Mouse (Mus musculus) midbrain, embryonic 13.5 days (tissue): ENCODE measurements around the gene Ero1l. TPM values are rescaled to one million over a fixed set of nuclear protein-coding genes. Genes with fewer than 3 reads are reported as not detected.

Source experiments
- ATAC-seq: fragments of 200-750 bp; cut with Nextera tagmentation; 2 replicates; pipeline ENCODE4 v1.8.0; 2017; ENCODE audit warnings: mild to moderate bottlenecking, moderate TSS enrichment, moderate library complexity
- H3K27ac ChIP-seq: fragments of 300-500 bp; sonication (generic); 2 replicates; pipeline ENCODE4 v1.5.1; 2015; ENCODE audit warnings: inconsistent platforms, mild to moderate bottlenecking, moderate library complexity
- H3K27me3 ChIP-seq: fragments of 300-500 bp; sonication (generic); 2 replicates; pipeline ENCODE4 v1.6.1; 2015; ENCODE audit warnings: mild to moderate bottlenecking, inconsistent platforms
- H3K36me3 ChIP-seq: fragments of 300-500 bp; sonication (generic); 2 replicates; pipeline ENCODE4 v1.6.1; 2015; ENCODE audit warnings: mild to moderate bottlenecking, inconsistent platforms
- H3K4me1 ChIP-seq: fragments of 300-500 bp; sonication (generic); replicated peaks from 2 replicates; pipeline ENCODE4 v1.6.1; 2015; ENCODE audit warnings: inconsistent platforms
- H3K4me2 ChIP-seq: fragments of 300-500 bp; sonication (generic); replicated peaks from 2 replicates; pipeline ENCODE4 v1.6.1; 2015; ENCODE audit warnings: moderate library complexity, mild to moderate bottlenecking, inconsistent platforms
- H3K4me3 ChIP-seq: fragments of 300-500 bp; sonication (generic); replicated peaks from 2 replicates; pipeline ENCODE4 v1.5.1; 2015; ENCODE audit warnings: mild to moderate bottlenecking, inconsistent platforms
- H3K9ac ChIP-seq: fragments of 300-500 bp; sonication (generic); replicated peaks from 2 replicates; pipeline ENCODE4 v1.6.1; 2015; ENCODE audit warnings: mild to moderate bottlenecking, inconsistent platforms
- H3K9me3 ChIP-seq: fragments of 300-500 bp; sonication (generic); 2 replicates; pipeline ENCODE4 v1.6.1; 2016; ENCODE audit warnings: mild to moderate bottlenecking, inconsistent platforms
- WGBS: fragments of 180-500 bp; shearing (Covaris S2); methylation state at CpG from one replicate; pipeline ENCODE4 v1.1.7; 2015; 5-methylcytosine and 5-hydroxymethylcytosine counted together
- polyA plus RNA-seq: library from polyadenylated mRNA; unstranded; fragments of >200 nt; fragmentation: Nextera tagmentation; extraction: Ambion mirVana; gene quantifications from 2 replicates; pipeline ENCODE4 v1.2.1, GENCODE M21; 2015

The Ero1l gene
- polyA plus RNA-seq = 29.4 and 33.7 TPM in 2 replicates

DNA sequence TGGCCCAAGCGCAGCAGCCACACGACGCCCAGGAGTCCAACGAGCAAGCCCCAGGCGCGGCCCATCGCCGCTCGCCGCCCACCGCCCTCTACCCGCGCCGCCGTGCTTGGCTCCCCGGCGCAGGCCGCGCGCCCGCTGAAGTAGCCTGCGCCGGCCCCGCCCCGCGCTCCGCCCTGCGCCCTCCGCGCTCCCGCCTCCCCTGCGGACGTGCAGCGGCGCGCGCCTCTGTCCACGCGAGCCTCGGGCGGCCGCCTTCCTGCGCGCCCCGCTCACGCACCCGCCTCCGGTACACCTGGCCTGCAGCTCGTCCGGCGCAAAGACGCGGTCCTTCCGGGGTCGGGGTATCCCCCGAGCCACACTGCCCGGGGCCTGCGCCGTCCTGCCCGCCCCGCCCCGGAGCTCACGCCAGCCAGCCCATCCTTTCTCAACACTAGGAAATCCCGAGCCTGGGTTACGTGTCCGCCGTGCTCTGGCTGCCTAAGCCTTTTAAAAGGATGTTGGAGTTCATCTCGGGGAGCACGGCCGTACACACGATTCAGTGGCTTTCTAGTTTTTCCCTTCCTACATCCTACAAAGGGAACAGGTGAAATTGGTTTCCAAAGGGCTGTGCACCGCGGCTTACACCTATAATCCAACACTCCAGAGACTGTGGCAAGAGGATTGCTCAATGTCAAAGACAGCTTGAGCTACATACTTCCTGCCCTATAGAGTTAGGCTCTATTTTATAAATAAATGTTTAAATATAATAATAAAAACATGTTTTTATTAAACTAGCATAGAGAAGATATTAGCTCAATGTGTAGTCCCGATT lies at the start of gene Ero1l:
Ero1l (minus strand) TSS at position 346 of the 811 bp plus-strand sequence.
- Histone ChIP-seq H3K9me3 (no peaks in the 10 kb centered on the region), H3K4me1 (peaks cover 27% of the 10 kb centered on the region), H3K9ac (peak within 1 kb of the TSS; percentile 96), H3K27ac (peak within 1 kb of the TSS; percentile 93), H3K36me3 (no peaks in the 10 kb centered on the region), H3K4me2 (peak within 1 kb of the TSS; percentile 69), H3K4me3 (peak within 1 kb of the TSS; percentile 91), H3K27me3 (no peaks in the 10 kb centered on the region)
- WGBS = 2% methylated on average over 65 of the region's 74 CpGs
- peak; percentile 98 for ATAC-seq

DNA sequence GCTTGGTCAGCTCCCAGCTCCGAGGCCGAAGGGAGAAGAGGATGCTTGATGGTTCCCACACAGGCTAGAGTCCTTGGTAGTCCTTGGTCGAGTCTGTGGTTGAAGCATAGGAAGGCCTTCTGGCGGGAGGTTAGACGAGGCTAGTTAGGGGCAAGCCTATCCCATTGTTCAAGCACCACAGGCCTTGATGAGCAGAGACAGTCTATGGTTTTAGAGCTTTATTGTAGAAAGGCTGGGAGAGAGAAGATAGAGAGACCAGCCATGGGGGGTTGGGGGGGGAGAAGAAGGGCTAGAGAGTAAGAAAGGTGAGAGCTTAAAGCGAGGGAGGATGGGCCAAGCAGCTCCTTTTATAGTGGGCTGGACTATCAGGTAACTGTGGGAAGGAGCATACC lies 46.6 kb upstream of the Ero1l start:
- ATAC-seq = no peak
- no peaks in the 10 kb centered on the region for H3K9me3 ChIP-seq
- H3K27ac ChIP-seq = peak overlapping the region; percentile 3; the same call in 1 of the 2 replicates
- H3K9ac ChIP-seq = no peak overlapping the region
- WGBS = 90% methylated on average over 6 of the region's 6 CpGs
- peaks cover 18% of the 10 kb centered on the region for H3K36me3 ChIP-seq
- H3K4me2 ChIP-seq = no peak overlapping the region
- H3K4me1 ChIP-seq = 0 out of 2 replicates have a peak, but pooled peaks cover 8% of the 10 kb centered on the region
- H3K4me3 ChIP-seq = no peak overlapping the region
- H3K27me3 ChIP-seq = no peaks in the 10 kb centered on the region

DNA sequence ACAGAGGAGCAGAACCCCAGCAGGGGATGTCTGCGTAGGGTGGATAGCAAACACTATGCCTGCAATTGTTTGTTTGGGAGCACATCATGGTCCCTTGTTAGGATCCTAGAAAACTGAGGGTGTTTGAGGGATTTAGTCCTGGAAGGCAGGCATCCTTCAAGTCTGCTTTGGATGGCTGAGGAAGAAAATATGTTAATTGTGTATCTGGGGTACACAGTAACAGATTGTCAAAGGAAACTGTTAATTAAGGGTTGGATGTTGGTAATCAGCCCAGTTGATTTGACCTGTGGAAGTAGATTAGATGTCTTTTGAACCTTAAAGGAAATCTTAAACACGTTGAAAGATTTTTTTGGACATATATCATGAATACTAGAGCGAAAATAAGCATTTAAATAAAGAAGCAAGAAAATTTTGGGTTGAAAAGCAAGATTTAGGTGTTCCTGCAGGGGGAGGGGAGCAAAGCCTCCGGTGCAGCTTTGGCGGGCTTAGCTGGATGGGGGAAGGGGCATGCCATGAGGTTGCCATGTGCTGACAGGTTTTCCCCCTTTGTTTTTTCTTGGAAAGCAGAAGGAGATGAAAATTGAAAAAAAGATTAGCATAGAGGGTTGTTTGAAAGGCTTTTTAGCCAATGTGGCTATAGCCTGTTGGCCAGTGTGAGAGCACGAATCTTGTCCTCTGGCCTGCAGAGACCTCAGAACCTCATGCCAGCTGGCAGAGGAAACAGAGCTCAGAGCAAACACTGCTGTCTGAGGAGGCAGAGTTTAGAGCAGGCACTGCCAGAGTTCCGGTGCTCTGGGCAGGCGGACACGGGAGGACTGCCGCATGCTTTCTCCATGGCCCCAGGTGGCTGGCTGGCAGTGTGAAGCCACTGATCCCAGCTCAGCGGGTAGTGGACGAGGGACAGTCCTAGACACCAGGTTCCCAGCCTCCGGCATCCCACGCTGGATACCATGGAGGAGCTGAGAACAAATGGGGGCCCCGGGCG lies 45.9 kb upstream of the Ero1l start:
- H3K4me3 ChIP-seq = no peak overlapping the region
- no peaks in the 10 kb centered on the region for H3K27me3 ChIP-seq
- no peaks in the 10 kb centered on the region for H3K9me3 ChIP-seq
- ATAC-seq = peak; percentile 72
- H3K4me2 ChIP-seq = no peak overlapping the region
- H3K36me3 ChIP-seq = peaks cover 15% of the 10 kb centered on the region
- peak overlapping the region; percentile 3; the same call in 1 of the 2 replicates for H3K27ac ChIP-seq
- no peak overlapping the region for H3K9ac ChIP-seq
- H3K4me1 ChIP-seq = 0 out of 2 replicates have a peak, but pooled peaks cover 8% of the 10 kb centered on the region
- WGBS = 73% methylated on average over 16 of the region's 16 CpGs

DNA sequence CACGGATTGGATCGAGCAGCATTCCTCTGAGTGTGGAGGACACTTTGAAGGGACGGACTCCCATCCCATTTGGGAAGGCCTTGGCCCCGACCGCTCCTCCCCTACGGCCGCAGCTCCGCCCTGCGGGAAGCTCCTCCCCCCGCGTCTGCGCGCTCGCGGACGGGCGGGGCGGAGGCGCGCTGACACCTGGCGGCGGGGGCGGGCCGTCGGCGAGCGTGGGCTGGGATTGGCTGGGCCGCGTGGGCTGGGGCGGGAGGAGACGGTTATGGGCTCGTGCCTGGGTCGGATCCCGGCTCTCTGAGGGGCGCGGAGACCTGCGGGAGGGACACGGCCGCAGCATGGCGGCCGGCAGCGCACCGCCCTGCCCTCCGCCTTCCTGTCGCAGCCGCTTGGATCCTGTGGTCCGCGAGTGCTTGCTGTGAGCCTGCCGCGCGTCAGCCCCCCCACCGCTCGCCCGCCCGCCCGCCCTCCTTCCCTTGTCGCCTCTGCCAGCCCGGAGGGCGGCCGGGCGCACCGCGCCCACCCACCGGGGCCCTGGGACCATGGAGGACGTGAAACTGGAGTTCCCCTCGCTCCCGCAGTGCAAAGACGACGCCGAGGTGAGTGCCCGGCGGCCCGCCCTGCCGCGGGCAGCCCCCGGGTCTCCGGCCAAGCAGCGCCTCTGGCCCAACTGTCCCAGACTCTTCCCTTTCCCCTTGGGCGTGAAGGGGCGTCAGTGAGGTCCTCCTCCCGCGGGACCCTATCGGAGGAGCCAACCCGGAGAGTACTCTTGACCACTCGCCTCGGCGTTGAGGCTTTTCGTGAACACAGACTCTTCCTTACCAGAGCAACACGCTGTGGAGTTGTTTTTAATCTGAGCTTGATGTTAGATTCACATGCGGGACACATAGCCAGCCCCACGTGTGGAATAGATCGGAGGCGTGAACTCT lies 32.6 kb upstream of the Ero1l start, which contains the start of gene Styx:
Styx (plus strand) TSS at position 163 of the 929 bp plus-strand sequence.
- peaks cover 19% of the 10 kb centered on the region for H3K36me3 ChIP-seq
- peak within 1 kb of the TSS; percentile 79 for H3K4me3 ChIP-seq
- H3K27ac ChIP-seq = peak within 1 kb of the TSS; percentile 75
- H3K27me3 ChIP-seq = no peaks in the 10 kb centered on the region
- H3K4me2 ChIP-seq = peak within 1 kb of the TSS; percentile 73
- peak; percentile 99 for ATAC-seq
- under 1% methylated on average over 56 of the region's 93 CpGs for WGBS
- H3K9me3 ChIP-seq = no peaks in the 10 kb centered on the region
- peak within 1 kb of the TSS; percentile 81 for H3K9ac ChIP-seq
- H3K4me1 ChIP-seq = peaks cover 12% of the 10 kb centered on the region

DNA sequence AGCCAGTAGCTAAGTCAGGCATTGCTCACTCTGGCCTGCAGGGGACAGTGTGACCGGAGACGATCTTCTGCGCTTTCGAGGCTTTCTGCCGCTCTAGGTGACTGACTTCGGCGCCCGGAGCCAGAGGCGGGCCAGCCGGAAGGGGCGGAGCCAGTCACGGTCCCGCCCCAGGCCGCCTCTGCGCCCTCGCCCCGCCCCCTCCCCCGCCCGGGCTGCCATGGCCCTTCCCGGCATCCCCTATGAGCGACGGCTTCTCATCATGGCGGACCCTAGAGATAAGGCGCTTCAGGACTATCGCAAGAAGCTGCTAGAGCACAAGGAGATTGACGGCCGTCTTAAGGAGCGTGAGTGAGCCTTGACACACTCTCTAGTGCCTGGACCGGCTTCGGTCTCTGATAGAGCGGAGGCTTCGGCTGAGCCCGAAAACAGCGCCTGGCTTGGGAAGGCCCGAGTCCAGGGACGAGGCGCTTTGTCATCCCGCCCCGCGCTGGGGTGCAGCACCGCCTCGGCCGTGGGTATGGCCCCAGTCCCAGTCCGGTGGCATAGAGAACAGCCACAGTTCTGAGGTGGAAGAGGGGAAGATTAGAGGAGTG lies 11.1 kb upstream of the Ero1l start, which contains the start of gene Psmc6:
Psmc6 (plus strand) TSS at position 200 of the 593 bp plus-strand sequence.
- H3K9me3 ChIP-seq = no peaks in the 10 kb centered on the region
- H3K9ac ChIP-seq = peak within 1 kb of the TSS; percentile 95
- peak within 1 kb of the TSS; percentile 93 for H3K27ac ChIP-seq
- H3K27me3 ChIP-seq = no peaks in the 10 kb centered on the region
- H3K4me3 ChIP-seq = peak within 1 kb of the TSS; percentile 87
- peaks cover 21% of the 10 kb centered on the region for H3K36me3 ChIP-seq
- peak within 1 kb of the TSS; percentile 70 for H3K4me2 ChIP-seq
- peaks cover 19% of the 10 kb centered on the region for H3K4me1 ChIP-seq
- ATAC-seq = peak; percentile 96
- WGBS = under 1% methylated on average over 44 of the region's 44 CpGs

DNA sequence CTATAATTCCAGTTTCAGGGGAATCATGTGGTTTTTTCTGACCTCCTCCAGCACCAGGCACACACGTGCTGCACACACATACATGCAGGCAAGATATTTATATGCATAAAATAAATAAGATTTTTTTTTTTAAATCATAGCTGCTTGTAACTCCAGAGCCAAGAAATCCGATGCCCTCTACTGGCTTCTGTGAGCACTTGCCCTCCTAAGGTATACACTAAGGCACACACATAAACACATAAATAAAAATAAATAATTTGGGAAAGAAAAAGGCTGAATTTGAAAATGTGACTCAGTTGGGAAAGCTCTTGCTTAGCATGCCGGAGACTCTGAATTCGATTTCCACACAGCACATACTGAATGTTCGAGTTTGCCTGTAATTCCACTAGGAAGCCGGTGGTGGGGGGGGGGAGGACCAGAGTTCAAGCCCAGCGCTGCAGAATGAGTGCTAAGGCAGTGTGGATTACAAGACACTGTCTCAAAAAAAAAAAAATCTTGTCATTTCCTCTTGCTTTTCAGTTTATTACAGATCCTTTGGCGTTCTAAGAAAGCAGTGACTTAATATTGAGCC lies 10.5 kb upstream of the Ero1l start:
- no peaks in the 10 kb centered on the region for H3K27me3 ChIP-seq
- ATAC-seq = peak; percentile 31; the same call in 1 of the 2 replicates
- H3K4me2 ChIP-seq = peak overlapping the region; percentile 49
- H3K4me3 ChIP-seq = peak overlapping the region; percentile 87
- 17% methylated on average over 8 of the region's 8 CpGs for WGBS
- H3K9me3 ChIP-seq = no peaks in the 10 kb centered on the region
- peaks cover 19% of the 10 kb centered on the region for H3K4me1 ChIP-seq
- H3K27ac ChIP-seq = peak overlapping the region; percentile 65; the same call in 1 of the 2 replicates
- peaks cover 21% of the 10 kb centered on the region for H3K36me3 ChIP-seq
- no peak overlapping the region for H3K9ac ChIP-seq

DNA sequence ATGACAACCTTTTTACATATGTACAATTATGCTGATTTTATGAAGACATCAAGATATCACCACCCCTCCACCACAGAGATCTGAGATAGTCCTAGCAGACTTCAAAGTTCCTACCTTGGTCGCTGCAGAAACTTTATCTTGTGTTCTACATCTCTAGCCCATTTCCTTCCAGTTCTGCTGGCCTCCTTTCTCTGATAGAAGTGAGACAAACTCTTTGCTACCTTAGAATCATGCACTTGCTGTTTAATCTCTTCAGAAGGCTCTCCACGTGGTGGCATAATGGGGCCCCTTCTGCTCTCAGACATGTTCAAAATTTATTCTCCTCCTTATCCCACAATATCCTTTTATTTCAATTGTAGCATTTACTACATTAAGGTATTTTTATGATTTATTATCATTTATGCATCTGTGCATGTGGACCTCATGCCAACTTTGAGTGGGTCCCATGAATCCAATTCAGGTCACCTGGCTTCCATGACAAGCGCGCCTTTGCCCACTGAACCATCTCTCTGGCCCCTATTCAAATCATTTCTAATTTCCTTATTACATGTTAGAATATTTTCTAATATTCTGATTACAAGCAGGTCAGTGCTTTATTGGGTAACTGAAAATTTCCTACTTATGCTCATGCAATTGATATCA lies 9.6 kb upstream of the Ero1l start:
- WGBS = 90% methylated on average over 4 of the region's 4 CpGs
- no peak for ATAC-seq
- H3K9ac ChIP-seq = no peak overlapping the region

DNA sequence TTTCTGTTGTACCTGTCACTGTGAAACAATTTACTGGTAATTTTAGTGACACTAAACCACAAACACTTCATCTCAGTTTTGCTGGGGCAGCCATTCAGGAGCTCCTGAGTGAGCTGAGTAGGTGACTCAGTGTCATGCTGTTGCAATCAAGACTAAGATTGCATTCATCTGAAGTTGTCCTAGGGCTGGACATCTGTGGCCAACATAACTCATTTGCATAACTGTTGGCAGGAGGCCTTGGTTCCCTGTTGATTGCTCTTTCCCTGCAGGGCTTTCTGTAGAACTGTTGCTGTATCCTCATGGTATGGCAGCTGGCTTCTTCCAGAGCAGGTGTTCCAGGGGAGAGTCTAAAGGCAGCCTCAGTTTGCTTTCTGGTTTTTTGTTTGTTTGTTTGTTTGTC lies 6.9 kb upstream of the Ero1l start:
- peaks cover 4% of the 10 kb centered on the region; the same call in 1 of the 2 replicates for H3K4me1 ChIP-seq
- H3K27me3 ChIP-seq = no peaks in the 10 kb centered on the region
- H3K27ac ChIP-seq = no peak overlapping the region
- H3K9ac ChIP-seq = no peak overlapping the region
- H3K36me3 ChIP-seq = no peaks in the 10 kb centered on the region
- ATAC-seq = no peak
- no peaks in the 10 kb centered on the region for H3K9me3 ChIP-seq
- H3K4me3 ChIP-seq = no peak overlapping the region
- H3K4me2 ChIP-seq = no peak overlapping the region

More for the DNA sequence above, 9.6 kb upstream of the Ero1l start:
- no peaks in the 10 kb centered on the region for H3K27me3 ChIP-seq
- H3K9me3 ChIP-seq = no peaks in the 10 kb centered on the region
- H3K27ac ChIP-seq = no peak overlapping the region
- H3K4me1 ChIP-seq = peaks cover 16% of the 10 kb centered on the region
- no peak overlapping the region for H3K4me3 ChIP-seq
- no peak overlapping the region for H3K4me2 ChIP-seq
- peaks cover 15% of the 10 kb centered on the region for H3K36me3 ChIP-seq

DNA sequence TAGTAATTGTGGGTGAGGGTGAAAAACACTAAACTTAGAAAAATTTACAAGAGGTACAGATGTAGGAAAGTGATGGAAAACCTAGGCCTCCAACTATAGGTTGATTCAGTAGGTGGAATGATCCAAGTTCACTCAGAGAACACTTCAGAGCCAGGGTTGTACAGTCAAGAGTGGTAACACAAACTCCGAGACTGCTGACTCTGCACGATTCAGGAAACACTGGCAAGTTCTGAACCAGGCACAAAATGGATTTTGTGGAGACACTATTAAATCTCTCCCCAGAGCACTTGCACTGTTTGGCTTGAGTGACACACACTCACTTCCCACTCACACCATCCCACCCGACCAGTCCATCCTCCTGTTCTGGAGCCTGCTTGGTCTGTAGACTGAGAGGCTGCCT lies 4.7 kb upstream of the Ero1l start:
- H3K4me2 ChIP-seq = no peak overlapping the region
- no peak overlapping the region for H3K9ac ChIP-seq
- no peak for ATAC-seq
- H3K27me3 ChIP-seq = no peaks in the 10 kb centered on the region
- H3K4me3 ChIP-seq = no peak overlapping the region
- H3K27ac ChIP-seq = no peak overlapping the region
- peaks cover 8% of the 10 kb centered on the region for H3K4me1 ChIP-seq
- no peaks in the 10 kb centered on the region for H3K9me3 ChIP-seq
- 93% methylated on average over 3 of the region's 3 CpGs for WGBS
- H3K36me3 ChIP-seq = no peaks in the 10 kb centered on the region

DNA sequence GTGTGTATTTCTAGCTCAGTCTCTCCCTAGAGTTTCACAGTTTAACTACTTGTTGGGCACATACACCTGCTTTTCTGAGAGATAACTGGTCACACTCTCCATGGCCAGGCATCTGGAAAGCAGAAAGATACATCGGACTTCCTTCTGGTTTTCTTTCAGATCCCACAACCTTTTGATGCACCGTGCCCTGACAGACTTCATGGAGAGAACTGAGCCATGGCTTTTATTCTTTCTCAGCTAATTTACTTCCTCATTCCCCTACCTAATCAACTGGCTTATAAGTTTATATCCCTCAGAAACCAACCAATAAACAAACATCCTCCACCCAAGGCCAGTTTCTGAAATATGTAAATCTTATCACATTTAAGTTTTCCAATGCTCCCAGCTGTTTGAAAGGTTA lies 3.9 kb upstream of the Ero1l start:
- 97% methylated on average over 2 of the region's 2 CpGs for WGBS
- no peak overlapping the region for H3K4me3 ChIP-seq
- H3K36me3 ChIP-seq = no peaks in the 10 kb centered on the region
- H3K27me3 ChIP-seq = no peaks in the 10 kb centered on the region
- no peak overlapping the region for H3K9ac ChIP-seq
- H3K4me2 ChIP-seq = no peak overlapping the region
- no peaks in the 10 kb centered on the region for H3K9me3 ChIP-seq
- peaks cover 11% of the 10 kb centered on the region for H3K4me1 ChIP-seq
- ATAC-seq = no peak
- no peak overlapping the region for H3K27ac ChIP-seq
